Mouse (Mus musculus): ENCODE results near the gene Agtpbp1.

DNA sequence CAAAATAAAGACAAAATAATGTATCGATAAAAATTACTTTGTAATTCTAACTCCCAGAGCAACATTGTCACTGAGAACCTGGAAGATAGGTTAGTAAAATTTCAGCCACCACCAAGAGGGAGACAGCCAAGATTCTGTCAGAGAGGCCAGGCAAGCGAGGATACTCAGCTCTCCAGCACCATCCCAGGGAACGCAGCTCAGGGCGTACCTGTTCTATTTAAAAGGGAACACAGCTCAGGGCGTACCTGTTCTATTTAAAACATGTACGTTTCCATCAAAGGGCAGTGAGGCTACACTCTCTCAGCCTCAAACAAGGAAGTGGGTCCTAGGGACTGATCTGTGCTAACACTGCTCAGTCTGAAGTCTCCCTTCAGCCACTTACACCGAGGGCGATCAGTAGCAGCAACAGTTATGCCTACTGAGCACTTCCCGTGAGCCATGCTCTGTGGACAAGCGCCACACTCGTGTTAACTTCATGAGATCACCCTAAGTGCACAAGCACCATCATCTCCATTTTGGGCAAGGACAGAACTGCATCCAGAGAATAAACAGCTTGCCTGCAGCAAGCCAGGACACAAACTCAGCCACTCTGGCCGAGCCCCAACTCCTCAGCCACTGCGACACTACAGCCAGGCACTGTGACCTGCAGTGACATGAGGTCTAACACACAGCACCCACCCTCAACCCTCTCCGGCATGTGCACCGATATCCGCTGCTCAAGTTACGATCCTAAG, 30.1 kb downstream of the Agtpbp1 start:
- no peak for TF ChIP-seq GATA1 (IDR thresholded peaks at IDR 0.05; ENCODE audit: low read depth, low read length)
- TF ChIP-seq POLR2AphosphoS5 (IDR thresholded peaks at IDR 0.05; ENCODE audit: borderline replicate concordance, low read depth, low read length), result no peak
- TF ChIP-seq BHLHE40 (IDR thresholded peaks at IDR 0.05; ENCODE audit: borderline replicate concordance, low read depth, low read length), result no peak
- TF ChIP-seq ZNF384 (IDR thresholded peaks at IDR 0.05; ENCODE audit: low read depth, low read length), result no peak
- no peak for TF ChIP-seq EP300 (IDR thresholded peaks at IDR 0.05; ENCODE audit: low read depth in 1 of 2, low read length in 2 of 2)
- no peak for TF ChIP-seq CTCF (IDR thresholded peaks at IDR 0.05 in 2 of 3, conservative IDR thresholded peaks at IDR 0.05 in 1 of 3; ENCODE audit: control insufficient read depth in 1 of 3, insufficient read depth in 1 of 3, low read depth in 2 of 3, low read length in 3 of 3, poor library complexity in 1 of 3, severe bottlenecking in 1 of 3)
- TF ChIP-seq ZC3H11A (IDR thresholded peaks at IDR 0.05; ENCODE audit: low read depth, low read length), result no peak
